Mouse (Mus musculus) testis, postnatal 10 days (tissue): ENCODE results near the gene Arhgap35.
A peak's percentile ranks its signal among the peaks of the same experiment; 100 is the strongest.
"Not testable (repeated sequence)": the region's sequence is repeated elsewhere in the genome, so short reads cannot be mapped to it uniquely, and the experiment has no call there.

Experiments used
- DNase-seq: peaks from one replicate; pipeline ENCODE4 v3.0.0; 2021; ENCODE audit warnings: low spot score

Arhgap35 gene

GRCm38 (mm10) chr7:16614888-16615715 lies at the start of gene Arhgap35:
Gene Arhgap35, minus strand, starts transcription at chr7:16614993.
- peak; percentile 99 for DNase-seq

GRCm38 (mm10) chr7:16644260-16644659 lies 29.5 kb upstream of the Arhgap35 start:
- DNase-seq: no peak

- DNase-seq: not testable (repeated sequence)
These were observed 28.3 kb upstream of the Arhgap35 start for GRCm38 (mm10) chr7:16643106-16643505.

- DNase-seq: peak; percentile 78
These were observed 24.2 kb upstream of the Arhgap35 start for GRCm38 (mm10) chr7:16639028-16639427.

- DNase-seq: no peak
These were observed 20.3 kb upstream of the Arhgap35 start for GRCm38 (mm10) chr7:16635116-16635515.

GRCm38 (mm10) chr7:16633913-16634312 lies 19.1 kb upstream of the Arhgap35 start:
- DNase-seq: not testable (repeated sequence)

- DNase-seq: no peak
These were observed 17.1 kb upstream of the Arhgap35 start for GRCm38 (mm10) chr7:16631932-16632331.

- no peak for DNase-seq
These were observed 16.2 kb upstream of the Arhgap35 start for GRCm38 (mm10) chr7:16631025-16631424.

- DNase-seq: peak; percentile 58
These were observed 15.0 kb upstream of the Arhgap35 start for GRCm38 (mm10) chr7:16629598-16630296.

GRCm38 (mm10) chr7:16628096-16628771 lies 13.4 kb upstream of the Arhgap35 start:
- peak; percentile 80 for DNase-seq

GRCm38 (mm10) chr7:16623687-16624086 lies 8.9 kb upstream of the Arhgap35 start:
- DNase-seq: no peak

GRCm38 (mm10) chr7:16623131-16623530 lies 8.3 kb upstream of the Arhgap35 start:
- DNase-seq: no peak

GRCm38 (mm10) chr7:16621066-16621622 lies 6.4 kb upstream of the Arhgap35 start:
- DNase-seq: no peak

- DNase-seq: peak; percentile 81
These were observed 3.9 kb upstream of the Arhgap35 start for GRCm38 (mm10) chr7:16618661-16619211.

- peak; percentile 79 for DNase-seq
These were observed 2.3 kb upstream of the Arhgap35 start for GRCm38 (mm10) chr7:16617045-16617444.

- DNase-seq: peak; percentile 79
These were observed 464 bp downstream of the Arhgap35 start for GRCm38 (mm10) chr7:16614171-16614887.

- DNase-seq: no peak
These were observed 1.2 kb downstream of the Arhgap35 start for GRCm38 (mm10) chr7:16613461-16614170.

- no peak for DNase-seq
These were observed 4.4 kb downstream of the Arhgap35 start for GRCm38 (mm10) chr7:16610345-16610744.

- no peak for DNase-seq
These were observed 5.8 kb downstream of the Arhgap35 start for GRCm38 (mm10) chr7:16608961-16609360.

GRCm38 (mm10) chr7:16608046-16608445 lies 6.7 kb downstream of the Arhgap35 start:
- DNase-seq: no peak

GRCm38 (mm10) chr7:16606808-16607207 lies 8.0 kb downstream of the Arhgap35 start:
- not testable (repeated sequence) for DNase-seq
